Mouse (Mus musculus) neural tube, embryonic 15.5 days (tissue): ENCODE data around the gene Prkcq. TPM values are rescaled to one million over a fixed set of nuclear protein-coding genes. Genes with fewer than 3 reads are reported as not detected.

ENCODE experiments used
- ATAC-seq: fragments of 200-750 bp; cut with Nextera tagmentation; 2 replicates; pipeline ENCODE4 v1.8.0; 2017; ENCODE audit warnings: mild to moderate bottlenecking, moderate TSS enrichment, moderate library complexity; ENCODE audit not compliant: low FRiP score
- H3K27ac ChIP-seq: fragments of 300-500 bp; sonication (generic); replicated peaks from 2 replicates; pipeline ENCODE4 v1.5.1; 2015; ENCODE audit warnings: mild to moderate bottlenecking, inconsistent platforms
- H3K27me3 ChIP-seq: fragments of 300-500 bp; sonication (generic); replicated peaks from 2 replicates; pipeline ENCODE4 v1.6.1; 2015; ENCODE audit warnings: inconsistent platforms
- H3K36me3 ChIP-seq: fragments of 300-500 bp; sonication (generic); 2 replicates; pipeline ENCODE4 v1.6.1; 2015; ENCODE audit warnings: inconsistent platforms
- H3K4me1 ChIP-seq: fragments of 300-500 bp; sonication (generic); 2 replicates; pipeline ENCODE4 v1.6.1; 2015; ENCODE audit warnings: inconsistent platforms
- H3K4me2 ChIP-seq: fragments of 300-500 bp; sonication (generic); 2 replicates; pipeline ENCODE4 v1.6.1; 2015; ENCODE audit warnings: inconsistent platforms, mild to moderate bottlenecking, moderate library complexity
- H3K4me3 ChIP-seq: fragments of 300-500 bp; sonication (generic); replicated peaks from 2 replicates; pipeline ENCODE4 v1.5.1; 2015; ENCODE audit warnings: mild to moderate bottlenecking, inconsistent platforms
- H3K9ac ChIP-seq: fragments of 300-500 bp; sonication (generic); replicated peaks from 2 replicates; pipeline ENCODE4 v1.6.1; 2015; ENCODE audit warnings: mild to moderate bottlenecking, inconsistent platforms
- H3K9me3 ChIP-seq: fragments of 300-500 bp; sonication (generic); replicated peaks from 2 replicates; pipeline ENCODE4 v1.6.1; 2016; ENCODE audit warnings: inconsistent platforms
- WGBS: fragments of 180-500 bp; shearing (Covaris S2); methylation state at CpG from one replicate; pipeline ENCODE4 v1.1.7; 2015; ENCODE audit warnings: mixed read lengths; 5-methylcytosine and 5-hydroxymethylcytosine counted together
- polyA plus RNA-seq: library from polyadenylated mRNA; unstranded; fragments of >200 nt; fragmentation: Nextera tagmentation; extraction: Ambion mirVana; gene quantifications from 2 replicates; pipeline ENCODE4 v1.2.1, GENCODE M21; 2015

The Prkcq gene
- polyA plus RNA-seq = 33.1 and 36.4 TPM in 2 replicates

DNA sequence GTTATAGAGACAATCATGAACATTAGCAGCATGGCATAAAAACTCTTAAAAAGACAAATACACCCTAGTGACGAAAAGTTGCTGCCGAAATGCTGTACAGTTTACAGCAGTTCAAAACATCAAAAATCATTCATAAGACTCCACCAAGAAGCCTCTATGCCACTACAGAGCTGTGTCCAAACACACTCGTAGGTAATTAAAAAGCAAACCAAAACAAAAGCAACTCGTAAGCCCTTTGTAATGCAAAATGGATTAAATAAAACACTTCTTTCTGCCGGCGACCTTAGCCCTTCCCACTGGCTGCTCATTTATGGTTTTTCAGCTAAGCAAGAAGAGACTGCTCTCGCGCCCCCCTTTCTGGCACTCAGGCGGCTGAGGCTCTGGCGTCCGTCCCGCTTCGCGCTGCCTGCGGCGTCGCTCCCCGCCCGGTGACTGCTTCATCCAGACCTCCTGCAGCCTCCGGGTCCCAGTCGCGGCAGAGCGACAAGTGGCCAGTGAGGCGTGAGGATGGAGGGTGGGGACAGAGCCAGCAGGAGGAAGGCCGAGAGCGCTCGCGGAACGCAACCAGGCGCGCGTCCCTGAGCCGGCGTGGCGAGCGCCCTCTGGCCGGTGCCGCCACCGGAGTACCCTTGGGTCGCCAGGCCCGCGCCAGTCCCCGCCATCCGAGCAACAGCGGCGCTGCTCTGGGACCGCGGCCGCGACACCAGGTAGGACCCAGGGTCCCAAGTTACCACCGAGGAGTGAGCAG, at the start of gene Prkcq:
Gene Prkcq (plus strand): TSS at position 355 of the 748 bp plus-strand sequence.
- H3K4me2 ChIP-seq = peak within 1 kb of the TSS; percentile 90
- H3K9ac ChIP-seq = peak within 1 kb of the TSS; percentile 64
- 1% methylated on average over 51 of the region's 51 CpGs for WGBS
- no peaks in the 10 kb centered on the region for H3K36me3 ChIP-seq
- peaks cover 15% of the 10 kb centered on the region for H3K4me1 ChIP-seq
- peak within 1 kb of the TSS; percentile 59 for H3K4me3 ChIP-seq
- H3K27ac ChIP-seq = peak within 1 kb of the TSS; percentile 75
- H3K27me3 ChIP-seq = peaks cover 5% of the 10 kb centered on the region; the same call in 1 of the 2 replicates
- peak; percentile 81 for ATAC-seq
- no peaks in the 10 kb centered on the region for H3K9me3 ChIP-seq

DNA sequence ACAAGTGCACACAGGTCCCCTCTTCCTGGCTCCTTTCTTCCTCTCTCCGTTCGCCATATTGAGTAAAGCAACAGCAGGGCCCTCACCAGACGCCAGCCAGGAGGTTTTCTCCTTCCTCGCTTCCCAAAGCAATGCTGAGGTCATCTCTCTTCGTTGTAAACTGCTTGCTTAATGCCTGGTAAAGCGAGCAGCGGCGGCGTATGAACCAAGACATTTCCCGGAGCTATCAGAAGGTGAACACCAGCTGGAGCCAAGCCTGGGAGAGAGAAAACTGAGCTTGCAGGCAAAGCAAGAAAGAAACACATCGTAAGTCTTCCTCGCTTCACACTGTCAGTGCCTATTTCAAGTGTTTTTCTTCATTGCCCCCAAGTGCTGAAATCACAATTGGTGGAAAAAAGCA, 41.0 kb upstream of the Prkcq start:
- H3K9me3 ChIP-seq = no peaks in the 10 kb centered on the region
- H3K4me1 ChIP-seq = no peaks in the 10 kb centered on the region
- no peak overlapping the region for H3K9ac ChIP-seq
- no peaks in the 10 kb centered on the region for H3K36me3 ChIP-seq
- no peaks in the 10 kb centered on the region for H3K27me3 ChIP-seq
- H3K4me3 ChIP-seq = no peak overlapping the region
- H3K4me2 ChIP-seq = no peak overlapping the region
- no peak for ATAC-seq
- no peak overlapping the region for H3K27ac ChIP-seq
- WGBS = 86% methylated on average over 12 of the region's 12 CpGs

DNA sequence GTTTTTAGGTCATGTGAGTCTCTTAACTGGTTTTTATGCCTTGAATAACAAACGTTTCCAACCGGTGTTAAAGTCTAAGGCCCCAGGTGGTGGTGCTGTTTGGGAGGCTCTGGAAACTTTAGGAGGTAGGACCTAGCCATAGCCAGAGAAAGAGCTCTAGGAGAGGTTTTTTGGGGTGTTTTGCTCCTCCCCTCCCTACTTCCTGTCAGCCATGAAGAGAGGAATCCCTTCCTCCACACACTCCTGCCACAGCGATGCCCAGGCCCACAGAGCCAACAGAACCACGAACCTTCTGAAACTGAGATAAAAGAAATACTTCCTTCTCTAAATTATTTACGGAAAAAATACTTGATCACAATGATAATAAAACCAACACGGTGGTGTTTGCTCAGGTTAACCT, 36.2 kb upstream of the Prkcq start:
- no peak overlapping the region for H3K4me2 ChIP-seq
- no peak overlapping the region for H3K4me3 ChIP-seq
- WGBS = 76% methylated on average over 6 of the region's 6 CpGs
- H3K27ac ChIP-seq = no peak overlapping the region
- ATAC-seq = no peak
- no peaks in the 10 kb centered on the region for H3K4me1 ChIP-seq
- H3K27me3 ChIP-seq = no peaks in the 10 kb centered on the region
- H3K36me3 ChIP-seq = no peaks in the 10 kb centered on the region
- H3K9ac ChIP-seq = no peak overlapping the region
- H3K9me3 ChIP-seq = no peaks in the 10 kb centered on the region

- no peak for ATAC-seq
- no peak overlapping the region for H3K4me2 ChIP-seq
- 91% methylated on average over 6 of the region's 6 CpGs for WGBS
- H3K27me3 ChIP-seq = no peaks in the 10 kb centered on the region
- H3K4me3 ChIP-seq = no peak overlapping the region
- no peaks in the 10 kb centered on the region for H3K36me3 ChIP-seq
- no peaks in the 10 kb centered on the region for H3K4me1 ChIP-seq
- no peak overlapping the region for H3K9ac ChIP-seq
- no peak overlapping the region for H3K27ac ChIP-seq
- H3K9me3 ChIP-seq = no peaks in the 10 kb centered on the region
These were observed 33.8 kb upstream of the Prkcq start for GRCm38 (mm10) chr2:11138076-11138475.

- H3K27ac ChIP-seq = no peak overlapping the region
- H3K4me1 ChIP-seq = no peaks in the 10 kb centered on the region
- H3K9ac ChIP-seq = no peak overlapping the region
- no peak overlapping the region for H3K4me3 ChIP-seq
- 73% methylated on average over 1 of the region's 1 CpGs for WGBS
- ATAC-seq = no peak
- H3K36me3 ChIP-seq = no peaks in the 10 kb centered on the region
- no peaks in the 10 kb centered on the region for H3K27me3 ChIP-seq
- no peak overlapping the region for H3K4me2 ChIP-seq
- H3K9me3 ChIP-seq = no peaks in the 10 kb centered on the region
These were observed 32.3 kb upstream of the Prkcq start for GRCm38 (mm10) chr2:11139518-11140152.

GRCm38 (mm10) chr2:11140385-11140784, 31.5 kb upstream of the Prkcq start:
- H3K36me3 ChIP-seq = no peaks in the 10 kb centered on the region
- ATAC-seq = no peak
- H3K4me3 ChIP-seq = no peak overlapping the region
- WGBS = 85% methylated on average over 3 of the region's 3 CpGs
- no peaks in the 10 kb centered on the region for H3K9me3 ChIP-seq
- H3K4me1 ChIP-seq = no peaks in the 10 kb centered on the region
- H3K27me3 ChIP-seq = no peaks in the 10 kb centered on the region
- no peak overlapping the region for H3K9ac ChIP-seq
- no peak overlapping the region for H3K27ac ChIP-seq
- no peak overlapping the region for H3K4me2 ChIP-seq

GRCm38 (mm10) chr2:11149091-11149490, 22.8 kb upstream of the Prkcq start:
- Histone ChIP-seq H3K4me3 (no peak overlapping the region), H3K27me3 (no peaks in the 10 kb centered on the region), H3K4me1 (no peaks in the 10 kb centered on the region), H3K4me2 (no peak overlapping the region), H3K36me3 (no peaks in the 10 kb centered on the region), H3K9me3 (no peaks in the 10 kb centered on the region), H3K27ac (no peak overlapping the region), H3K9ac (no peak overlapping the region)
- ATAC-seq = no peak
- 92% methylated on average over 4 of the region's 4 CpGs for WGBS

DNA sequence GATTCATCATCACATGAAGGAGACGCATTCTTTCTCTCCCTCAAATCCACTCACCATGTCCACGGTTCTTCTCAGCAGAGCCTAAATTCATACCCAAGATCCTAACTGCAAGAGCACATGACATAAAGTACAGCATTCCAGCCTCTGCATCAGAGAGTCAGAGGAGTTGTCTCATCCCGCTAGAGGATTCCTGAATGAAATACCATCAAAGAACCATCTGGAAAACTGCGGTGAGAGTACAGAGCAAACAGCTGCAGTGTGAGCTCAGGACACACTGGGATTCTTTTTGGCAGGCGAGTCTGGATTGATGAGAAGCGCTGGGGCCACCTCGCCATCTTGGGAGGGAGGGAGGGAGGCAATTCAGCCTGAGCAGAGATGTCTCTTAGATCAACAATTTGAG, 20.9 kb upstream of the Prkcq start:
- no peak overlapping the region for H3K9ac ChIP-seq
- H3K27ac ChIP-seq = no peak overlapping the region
- no peak overlapping the region for H3K4me2 ChIP-seq
- 78% methylated on average over 7 of the region's 7 CpGs for WGBS
- H3K36me3 ChIP-seq = no peaks in the 10 kb centered on the region
- no peaks in the 10 kb centered on the region for H3K9me3 ChIP-seq
- no peaks in the 10 kb centered on the region for H3K27me3 ChIP-seq
- no peaks in the 10 kb centered on the region for H3K4me1 ChIP-seq
- no peak; the same call in 1 of the 2 replicates for ATAC-seq
- H3K4me3 ChIP-seq = no peak overlapping the region

GRCm38 (mm10) chr2:11151655-11152323, 20.1 kb upstream of the Prkcq start:
- no peak for ATAC-seq
- H3K27ac ChIP-seq = no peak overlapping the region
- no peaks in the 10 kb centered on the region for H3K4me1 ChIP-seq
- no peaks in the 10 kb centered on the region for H3K9me3 ChIP-seq
- H3K4me2 ChIP-seq = no peak overlapping the region
- no peak overlapping the region for H3K9ac ChIP-seq
- no peak overlapping the region for H3K4me3 ChIP-seq
- H3K27me3 ChIP-seq = no peaks in the 10 kb centered on the region
- no peaks in the 10 kb centered on the region for H3K36me3 ChIP-seq
- WGBS = 62% methylated on average over 6 of the region's 6 CpGs

DNA sequence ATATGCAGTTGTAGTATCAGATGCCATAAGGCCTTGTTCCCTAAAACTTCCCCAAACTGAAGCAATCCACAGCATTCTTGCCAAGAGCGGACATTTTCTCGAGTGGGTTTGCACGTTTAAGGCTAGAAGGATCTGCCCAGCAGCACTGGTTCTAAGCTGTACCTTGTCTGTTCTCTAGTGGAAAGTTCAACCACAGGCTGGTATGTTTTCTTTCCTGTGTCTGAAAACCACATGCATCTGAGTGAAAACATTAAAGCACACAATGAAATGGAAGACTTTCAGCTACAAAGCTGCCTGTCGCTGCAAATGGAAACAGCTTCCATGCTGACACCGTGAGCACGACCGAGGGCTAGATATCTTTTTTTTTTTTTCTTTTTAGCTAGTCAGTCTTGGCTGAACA, 12.3 kb upstream of the Prkcq start:
- Histone ChIP-seq H3K27ac (no peak overlapping the region), H3K36me3 (no peaks in the 10 kb centered on the region), H3K27me3 (no peaks in the 10 kb centered on the region), H3K9me3 (no peaks in the 10 kb centered on the region), H3K9ac (no peak overlapping the region), H3K4me3 (no peak overlapping the region), H3K4me1 (no peaks in the 10 kb centered on the region), H3K4me2 (no peak overlapping the region)
- 91% methylated on average over 7 of the region's 7 CpGs for WGBS
- ATAC-seq = no peak

DNA sequence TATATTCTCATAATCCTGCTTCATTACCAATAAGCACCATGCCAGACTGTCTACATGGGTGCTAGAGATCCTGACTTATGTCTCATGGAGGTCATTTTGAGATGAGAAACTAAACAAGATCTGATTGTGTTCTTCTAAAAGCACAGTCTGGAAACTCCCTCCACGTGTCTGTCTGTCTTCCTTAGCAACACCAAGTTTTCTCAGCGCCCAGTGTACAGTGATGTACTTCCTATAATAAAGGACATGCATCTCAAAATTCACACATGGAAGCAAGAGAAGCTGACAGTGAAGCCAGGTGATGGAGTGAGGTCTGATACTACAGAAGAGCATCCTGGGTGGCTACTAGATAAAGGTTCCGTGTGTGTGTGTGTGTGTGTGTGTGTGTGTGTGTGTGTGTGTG, 11.2 kb upstream of the Prkcq start:
- Histone ChIP-seq H3K9ac (no peak overlapping the region), H3K4me3 (no peak overlapping the region), H3K4me2 (no peak overlapping the region), H3K9me3 (no peaks in the 10 kb centered on the region), H3K27ac (no peak overlapping the region), H3K4me1 (no peaks in the 10 kb centered on the region), H3K27me3 (no peaks in the 10 kb centered on the region), H3K36me3 (no peaks in the 10 kb centered on the region)
- ATAC-seq = no peak
- WGBS = 82% methylated on average over 3 of the region's 3 CpGs

DNA sequence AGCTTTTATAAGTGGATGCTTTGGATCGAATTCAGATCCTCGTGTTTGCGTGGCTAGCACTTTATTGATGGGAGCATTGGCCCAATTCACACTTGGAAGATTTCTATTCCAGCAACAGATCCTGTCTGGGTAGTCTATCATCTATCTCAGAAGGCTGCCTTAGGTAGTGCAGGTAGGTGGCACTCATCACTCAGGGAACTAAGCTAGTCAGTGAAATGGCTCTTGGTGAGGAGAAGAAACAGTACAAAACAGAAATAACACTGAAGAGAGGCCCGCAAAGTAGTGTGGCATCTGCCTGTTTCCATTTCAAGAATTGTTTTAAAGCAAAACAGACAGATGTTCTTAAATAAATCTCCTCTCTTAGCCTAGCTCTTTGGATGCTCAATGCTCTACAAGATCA, 10.6 kb upstream of the Prkcq start:
- H3K4me1 ChIP-seq = no peaks in the 10 kb centered on the region
- no peaks in the 10 kb centered on the region for H3K27me3 ChIP-seq
- no peak overlapping the region for H3K4me3 ChIP-seq
- H3K27ac ChIP-seq = no peak overlapping the region
- no peak overlapping the region for H3K9ac ChIP-seq
- H3K9me3 ChIP-seq = no peaks in the 10 kb centered on the region
- ATAC-seq = no peak
- WGBS = 91% methylated on average over 4 of the region's 4 CpGs
- H3K4me2 ChIP-seq = no peak overlapping the region
- H3K36me3 ChIP-seq = no peaks in the 10 kb centered on the region
